ENCODE assay signal across 11 mouse cellular contexts in the genomic region with DNA sequence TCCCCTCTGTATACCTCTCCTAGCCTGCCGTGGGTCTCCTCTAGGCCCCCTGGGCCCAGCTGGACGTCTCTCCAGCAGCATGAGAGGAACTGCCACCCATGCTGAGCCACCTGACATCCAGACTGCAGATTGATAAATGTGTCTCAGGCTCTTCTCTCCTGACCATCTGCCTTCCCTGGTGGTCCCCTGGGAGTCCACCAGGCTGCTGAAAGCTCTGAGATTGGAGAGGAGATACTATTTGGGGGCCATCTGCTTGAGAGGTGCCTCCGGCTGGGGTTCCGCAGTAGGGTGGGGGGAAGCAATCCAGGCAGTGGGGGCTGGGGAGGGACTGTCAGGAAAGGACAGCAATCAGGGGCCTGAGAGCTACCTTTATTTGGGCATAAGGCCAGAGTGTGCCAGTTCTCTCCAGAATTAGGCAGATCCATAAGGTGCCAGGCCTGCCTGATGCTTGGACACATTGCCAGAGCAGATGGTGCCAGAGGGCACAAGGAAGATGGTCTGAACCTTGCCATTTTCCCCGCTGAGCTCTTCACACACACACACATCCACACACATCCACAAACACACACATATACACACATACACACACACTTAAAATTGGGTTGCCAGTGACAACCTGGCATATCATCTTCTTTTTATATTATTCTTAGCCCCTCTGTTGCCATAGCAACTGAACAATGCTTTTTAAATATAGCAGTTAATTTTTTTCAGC.
DNase-seq lines count a peak whose midpoint lies in the region; ATAC-seq lines count a peak whose summit lies in the region.
"Had no signal": no experiment of that assay in that cellular context is flagged by ENCODE, and none has a peak within 500 bp of the region (broad histone marks: within the 10 kb centered on the region; RNA-seq: fewer than 3 reads in every experiment).

No protein-coding gene starts in this region.

- no peak overlapping the region for H3K9ac ChIP-seq in forebrain, embryonic 13.5 days
- H3K9ac ChIP-seq in hindbrain, embryonic 11.5 days (ENCODE audit: low read depth, low read length) = no peak overlapping the region
- H3K9ac ChIP-seq in midbrain, embryonic 12.5 days (replicated peaks) = no peak overlapping the region
- no peak overlapping the region for H3K9ac ChIP-seq in heart, embryonic 12.5 days
- H3K9ac ChIP-seq: liver, embryonic 12.5 days had no signal

- ATAC-seq in forebrain, embryonic 13.5 days = peak; percentile 65
- ATAC-seq in cerebellum, adult (ENCODE audit: insufficient number of reproducible peaks, low FRiP score, low TSS enrichment) = peak; percentile 47
- ATAC-seq in hindbrain, embryonic 11.5 days (ENCODE audit: low FRiP score) = peak; percentile 48
- 0 out of 2 replicates have a peak, but pooled peaks have one; percentile 16 for ATAC-seq in midbrain, embryonic 12.5 days (ENCODE audit: low FRiP score, low read depth)
- no peak for ATAC-seq in heart, embryonic 12.5 days (ENCODE audit: insufficient number of reproducible peaks, low FRiP score)
- ATAC-seq: liver, embryonic 12.5 days had no signal

- peaks cover 29% of the 10 kb centered on the region for H3K4me1 ChIP-seq in forebrain, embryonic 13.5 days
- H3K4me1 ChIP-seq in forebrain, embryonic 10.5 days = peaks cover 10% of the 10 kb centered on the region
- H3K4me1 ChIP-seq in hindbrain, embryonic 11.5 days (replicated peaks; ENCODE audit: control insufficient read depth, insufficient read depth, low read length) = peaks cover 9% of the 10 kb centered on the region
- H3K4me1 ChIP-seq in midbrain, embryonic 12.5 days = peaks cover 12% of the 10 kb centered on the region; the same call in 1 of the 2 replicates
- peaks cover 7% of the 10 kb centered on the region for H3K4me1 ChIP-seq in heart, embryonic 12.5 days (replicated peaks)
- H3K4me1 ChIP-seq: liver, embryonic 12.5 days had no signal

- WGBS in forebrain, embryonic 13.5 days = 62% methylated on average over 5 of the region's 5 CpGs
- WGBS in forebrain, embryonic 10.5 days = 79% methylated on average over 5 of the region's 5 CpGs
- 42% methylated on average over 5 of the region's 5 CpGs for WGBS in hindbrain, embryonic 11.5 days
- WGBS in midbrain, embryonic 12.5 days = 60% methylated on average over 5 of the region's 5 CpGs
- WGBS in heart, embryonic 12.5 days = 59% methylated on average over 5 of the region's 5 CpGs

- H3K4me2 ChIP-seq in forebrain, embryonic 13.5 days = no peak overlapping the region
- no peak overlapping the region for H3K4me2 ChIP-seq in hindbrain, embryonic 11.5 days (replicated peaks; ENCODE audit: low read depth, low read length)
- H3K4me2 ChIP-seq in midbrain, embryonic 12.5 days (replicated peaks) = no peak overlapping the region
- no peak overlapping the region for H3K4me2 ChIP-seq in heart, embryonic 12.5 days
- H3K4me2 ChIP-seq: liver, embryonic 12.5 days had no signal

- DNase-seq in forebrain, embryonic 10.5 days (ENCODE audit: extremely low spot score, low spot score) = no peak
- peak; percentile 46 for DNase-seq in hindbrain, embryonic 11.5 days (ENCODE audit: low spot score)
- DNase-seq in urinary bladder, postnatal 25 days (ENCODE audit: low spot score) = no peak
- no peak for DNase-seq in kidney, postnatal 4 days
- DNase-seq: kidney, adult 2 months; spleen, adult 18-20 months had no signal

- H3K36me3 ChIP-seq in forebrain, embryonic 13.5 days (ENCODE audit: poor library complexity, severe bottlenecking) = no peaks in the 10 kb centered on the region
- no peaks in the 10 kb centered on the region for H3K36me3 ChIP-seq in forebrain, embryonic 10.5 days (replicated peaks)
- H3K36me3 ChIP-seq in hindbrain, embryonic 11.5 days (ENCODE audit: control insufficient read depth, insufficient read depth, low read length) = no peaks in the 10 kb centered on the region
- no peaks in the 10 kb centered on the region for H3K36me3 ChIP-seq in midbrain, embryonic 12.5 days
- no peaks in the 10 kb centered on the region for H3K36me3 ChIP-seq in heart, embryonic 12.5 days
- H3K36me3 ChIP-seq: liver, embryonic 12.5 days had no signal

- no peaks in the 10 kb centered on the region for H3K9me3 ChIP-seq in forebrain, embryonic 13.5 days (replicated peaks)
- no peaks in the 10 kb centered on the region for H3K9me3 ChIP-seq in forebrain, embryonic 10.5 days
- H3K9me3 ChIP-seq in hindbrain, embryonic 11.5 days (ENCODE audit: control insufficient read depth, low read length) = no peaks in the 10 kb centered on the region
- no peaks in the 10 kb centered on the region for H3K9me3 ChIP-seq in midbrain, embryonic 12.5 days
- no peaks in the 10 kb centered on the region for H3K9me3 ChIP-seq in heart, embryonic 12.5 days (replicated peaks)
- H3K9me3 ChIP-seq: liver, embryonic 12.5 days had no signal

- H3K27ac ChIP-seq in forebrain, embryonic 13.5 days = peak overlapping the region; percentile 70
- no peak overlapping the region for H3K27ac ChIP-seq in forebrain, embryonic 10.5 days
- H3K27ac ChIP-seq in hindbrain, embryonic 11.5 days (ENCODE audit: low read depth, low read length) = peak overlapping the region; percentile 62; the same call in 1 of the 2 replicates
- 0 out of 2 replicates have a peak overlapping the region, but pooled peaks have one; percentile 15 for H3K27ac ChIP-seq in midbrain, embryonic 12.5 days (replicated peaks)
- no peak overlapping the region for H3K27ac ChIP-seq in heart, embryonic 12.5 days (ENCODE audit: poor library complexity, severe bottlenecking)
- H3K27ac ChIP-seq: liver, embryonic 12.5 days had no signal

- no peaks in the 10 kb centered on the region for H3K27me3 ChIP-seq in forebrain, embryonic 13.5 days
- H3K27me3 ChIP-seq in forebrain, embryonic 10.5 days (ENCODE audit: poor library complexity, severe bottlenecking) = no peaks in the 10 kb centered on the region
- no peaks in the 10 kb centered on the region for H3K27me3 ChIP-seq in hindbrain, embryonic 11.5 days (ENCODE audit: control insufficient read depth, insufficient read depth, low read length)
- no peaks in the 10 kb centered on the region for H3K27me3 ChIP-seq in midbrain, embryonic 12.5 days
- no peaks in the 10 kb centered on the region for H3K27me3 ChIP-seq in heart, embryonic 12.5 days (replicated peaks)
- H3K27me3 ChIP-seq: liver, embryonic 12.5 days had no signal

- H3K4me3 ChIP-seq in forebrain, embryonic 13.5 days = no peak overlapping the region
- H3K4me3 ChIP-seq in forebrain, embryonic 10.5 days = no peak overlapping the region
- no peak overlapping the region for H3K4me3 ChIP-seq in hindbrain, embryonic 11.5 days (ENCODE audit: low read depth, low read length)
- no peak overlapping the region for H3K4me3 ChIP-seq in midbrain, embryonic 12.5 days
- no peak overlapping the region for H3K4me3 ChIP-seq in heart, embryonic 12.5 days
- H3K4me3 ChIP-seq: liver, embryonic 12.5 days had no signal

Comparison
In these comparisons a context has a peak if more than half of its experiments do, and no peak if none do; other contexts are left out.
1. H3K27ac ChIP-seq: peak in forebrain, embryonic 13.5 days (single experiment), hindbrain, embryonic 11.5 days (single experiment) and midbrain, embryonic 12.5 days (single experiment); none in forebrain, embryonic 10.5 days (single experiment) and heart, embryonic 12.5 days (single experiment).